Mouse (Mus musculus): ENCODE measurements around the gene Vps37d. TPM values are rescaled to one million over a fixed set of nuclear protein-coding genes. Genes with fewer than 3 reads are reported as not detected.

Vps37d gene
- polyA plus RNA-seq, 1 experiment from 2014 or later: 15.1 TPM

DNA sequence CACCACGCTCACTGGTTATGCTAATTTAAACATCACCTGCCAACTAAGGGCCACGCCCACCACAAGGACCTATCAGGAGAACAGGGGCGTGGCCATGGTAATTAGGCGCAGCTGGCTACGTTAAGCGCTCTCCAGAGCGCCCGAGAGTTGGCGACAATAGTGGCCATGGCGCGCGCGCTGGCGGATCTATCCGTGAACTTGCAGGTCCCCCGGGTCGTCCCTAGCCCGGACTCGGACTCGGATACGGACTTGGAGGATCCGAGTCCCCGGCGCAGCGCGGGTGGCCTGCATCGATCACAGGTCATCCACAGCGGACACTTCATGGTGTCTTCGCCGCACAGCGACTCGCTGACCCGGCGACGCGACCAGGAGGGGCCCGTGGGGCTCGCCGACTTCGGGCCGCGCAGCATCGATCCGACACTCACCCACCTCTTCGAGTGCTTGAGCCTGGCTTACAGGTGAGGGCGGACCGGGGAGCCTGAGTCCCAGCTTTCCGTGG lies 28.7 kb upstream of the Vps37d start:
- Histone ChIP-seq H3K4me1 (peaks cover 17% of the 10 kb centered on the region), H3K9me3 (no peaks in the 10 kb centered on the region), H3K9ac (peak overlapping the region; percentile 76), H3K4me3 (peak overlapping the region; percentile 56), H3K4me2 (replicated peaks) (peak overlapping the region; percentile 98), H3K27me3 (peaks cover 55% of the 10 kb centered on the region), H3K27ac (no peak overlapping the region), H3K36me3 (no peaks in the 10 kb centered on the region)
- under 1% methylated on average over 48 of the region's 48 CpGs for WGBS
- ATAC-seq (ENCODE audit: low FRiP score, low read depth): peak; percentile 84

- Histone ChIP-seq H3K4me3 (no peak overlapping the region), H3K9ac (no peak overlapping the region), H3K27me3 (peaks cover 44% of the 10 kb centered on the region), H3K9me3 (no peaks in the 10 kb centered on the region), H3K36me3 (no peaks in the 10 kb centered on the region), H3K4me2 (replicated peaks) (no peak overlapping the region), H3K4me1 (peaks cover 17% of the 10 kb centered on the region), H3K27ac (no peak overlapping the region)
- no peak for ATAC-seq (ENCODE audit: low FRiP score, low read depth)
- 66% methylated on average over 11 of the region's 11 CpGs for WGBS
These were observed 26.1 kb upstream of the Vps37d start for GRCm38 (mm10) chr5:135103999-135104660.

DNA sequence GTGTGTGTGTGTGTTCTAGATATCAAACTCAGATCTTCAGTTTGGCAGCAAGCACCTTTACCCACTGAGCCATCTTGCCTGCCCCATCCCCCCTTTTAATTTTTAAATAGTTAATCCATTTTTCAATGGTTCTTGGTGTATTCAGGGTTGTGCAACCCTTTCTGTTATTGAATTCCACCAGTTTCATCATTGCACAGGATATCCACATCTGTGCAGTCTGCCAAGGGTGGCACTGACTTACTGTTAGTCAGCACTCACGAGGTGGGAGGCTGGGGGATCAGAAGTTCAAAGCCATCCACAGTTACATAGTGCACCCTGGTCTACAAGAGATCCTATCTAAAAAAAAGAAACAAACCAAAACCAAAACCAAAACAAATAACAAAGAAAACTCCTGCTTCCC lies 22.9 kb upstream of the Vps37d start:
- Histone ChIP-seq H3K4me3 (no peak overlapping the region), H3K36me3 (no peaks in the 10 kb centered on the region), H3K9me3 (no peaks in the 10 kb centered on the region), H3K27me3 (peaks cover 16% of the 10 kb centered on the region), H3K4me2 (replicated peaks) (no peak overlapping the region), H3K4me1 (no peaks in the 10 kb centered on the region), H3K9ac (no peak overlapping the region), H3K27ac (no peak overlapping the region)
- 75% methylated on average over 1 of the region's 1 CpGs for WGBS
- ATAC-seq (ENCODE audit: low FRiP score, low read depth): no peak

GRCm38 (mm10) chr5:135089653-135090052 lies 11.6 kb upstream of the Vps37d start, which contains the start of gene Mlxipl:
Gene Mlxipl (plus strand): TSS chr5:135089890.
- no peak for ATAC-seq (ENCODE audit: low FRiP score, low read depth)
- Histone ChIP-seq H3K4me3 (peak within 1 kb of the TSS; percentile 33), H3K9me3 (peaks cover 6% of the 10 kb centered on the region), H3K4me1 (peaks cover 5% of the 10 kb centered on the region), H3K9ac (peak within 1 kb of the TSS; percentile 56), H3K27me3 (peaks cover 60% of the 10 kb centered on the region), H3K27ac (no peak within 1 kb of the TSS), H3K36me3 (no peaks in the 10 kb centered on the region), H3K4me2 (replicated peaks) (peak within 1 kb of the TSS; percentile 61)
- 1% methylated on average over 38 of the region's 39 CpGs for WGBS

DNA sequence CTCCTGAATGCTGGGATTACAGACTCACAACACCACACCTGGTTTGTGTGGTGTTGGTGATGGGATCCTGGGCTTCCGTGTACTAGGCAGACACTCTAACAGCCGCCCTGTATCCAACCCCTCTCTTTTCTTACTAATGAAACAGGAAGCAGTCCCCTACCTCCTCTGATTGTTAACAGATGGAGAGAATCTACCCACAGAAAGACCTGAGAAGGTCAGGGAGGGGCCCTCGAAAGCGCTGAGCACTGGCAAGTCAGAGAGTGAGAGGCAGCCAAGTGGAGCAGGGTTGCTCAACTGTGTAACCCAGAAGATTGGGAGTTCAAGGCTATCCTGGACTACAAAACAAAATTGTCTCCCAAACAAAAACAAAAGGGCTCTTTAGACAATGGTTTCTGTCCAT lies 8.8 kb upstream of the Vps37d start:
- Histone ChIP-seq H3K4me3 (no peak overlapping the region), H3K9ac (no peak overlapping the region), H3K4me1 (peaks cover 5% of the 10 kb centered on the region), H3K27me3 (peaks cover 41% of the 10 kb centered on the region), H3K4me2 (replicated peaks) (no peak overlapping the region), H3K27ac (no peak overlapping the region), H3K36me3 (no peaks in the 10 kb centered on the region), H3K9me3 (peaks cover 6% of the 10 kb centered on the region)
- no peak for ATAC-seq (ENCODE audit: low FRiP score, low read depth)
- 19% methylated on average over 4 of the region's 4 CpGs for WGBS

DNA sequence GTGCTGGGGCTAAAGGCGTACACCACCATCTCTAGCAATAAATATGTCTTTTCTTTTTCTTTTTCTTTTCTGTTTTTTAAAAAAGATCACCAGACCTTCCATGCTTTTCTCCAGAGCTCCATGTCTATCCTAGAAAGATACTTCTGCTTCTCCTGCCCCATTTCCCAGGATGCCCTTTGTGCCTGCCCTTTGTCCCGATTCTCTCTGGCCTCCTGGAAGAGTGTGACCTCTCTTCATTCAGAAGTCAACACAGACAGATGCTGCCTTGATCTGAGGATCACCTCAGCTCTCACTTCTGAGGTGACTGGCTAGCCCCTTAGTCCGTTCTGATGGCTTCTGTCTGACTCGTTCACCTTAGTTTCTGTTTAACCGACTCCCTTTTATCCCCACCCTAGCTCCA lies 2.5 kb upstream of the Vps37d start:
- ATAC-seq (ENCODE audit: low FRiP score, low read depth): no peak
- H3K9me3 ChIP-seq: no peaks in the 10 kb centered on the region
- H3K4me1 ChIP-seq: peaks cover 12% of the 10 kb centered on the region
- no peak overlapping the region for H3K27ac ChIP-seq
- peaks cover 9% of the 10 kb centered on the region for H3K36me3 ChIP-seq
- WGBS: 85% methylated on average over 5 of the region's 5 CpGs
- H3K4me3 ChIP-seq: no peak overlapping the region
- H3K4me2 ChIP-seq (replicated peaks): no peak overlapping the region
- H3K9ac ChIP-seq: no peak overlapping the region
- peaks cover 7% of the 10 kb centered on the region; the same call in 1 of the 2 replicates for H3K27me3 ChIP-seq

- no peaks in the 10 kb centered on the region for H3K9me3 ChIP-seq
- no peak overlapping the region for H3K4me2 ChIP-seq (replicated peaks)
- WGBS: 98% methylated on average over 2 of the region's 2 CpGs
- no peak overlapping the region for H3K9ac ChIP-seq
- peaks cover 12% of the 10 kb centered on the region for H3K4me1 ChIP-seq
- H3K27me3 ChIP-seq: peaks cover 7% of the 10 kb centered on the region; the same call in 1 of the 2 replicates
- no peak overlapping the region for H3K4me3 ChIP-seq
- no peak overlapping the region for H3K27ac ChIP-seq
- ATAC-seq (ENCODE audit: low FRiP score, low read depth): no peak
- peaks cover 13% of the 10 kb centered on the region for H3K36me3 ChIP-seq
These were observed 1.5 kb upstream of the Vps37d start for GRCm38 (mm10) chr5:135079578-135079977.

- peak overlapping the region; percentile 95 for H3K4me3 ChIP-seq
- peak overlapping the region; percentile 98; the same call in 1 of the 2 replicates for H3K9ac ChIP-seq
- peaks cover 21% of the 10 kb centered on the region for H3K4me1 ChIP-seq
- H3K9me3 ChIP-seq: no peaks in the 10 kb centered on the region
- H3K36me3 ChIP-seq: peaks cover 24% of the 10 kb centered on the region
- WGBS: 2% methylated on average over 11 of the region's 11 CpGs
- peak; percentile 68 for ATAC-seq (ENCODE audit: low FRiP score, low read depth)
- peak overlapping the region; percentile 76 for H3K4me2 ChIP-seq (replicated peaks)
- H3K27ac ChIP-seq: no peak overlapping the region
- peaks cover 7% of the 10 kb centered on the region; the same call in 1 of the 2 replicates for H3K27me3 ChIP-seq
These were observed 380 bp upstream of the Vps37d start for GRCm38 (mm10) chr5:135078482-135078810.

- H3K9me3 ChIP-seq: no peaks in the 10 kb centered on the region
- H3K4me3 ChIP-seq: peak overlapping the region; percentile 95
- peaks cover 24% of the 10 kb centered on the region for H3K4me1 ChIP-seq
- WGBS: 16% methylated on average over 14 of the region's 14 CpGs
- H3K36me3 ChIP-seq: peaks cover 38% of the 10 kb centered on the region
- H3K27me3 ChIP-seq: peaks cover 7% of the 10 kb centered on the region; the same call in 1 of the 2 replicates
- peak overlapping the region; percentile 98 for H3K9ac ChIP-seq
- ATAC-seq (ENCODE audit: low FRiP score, low read depth): peak; percentile 21; the same call in 1 of the 2 replicates
- peak overlapping the region; percentile 76 for H3K4me2 ChIP-seq (replicated peaks)
- peak overlapping the region; percentile 83 for H3K27ac ChIP-seq
These were observed 1.0 kb downstream of the Vps37d start for GRCm38 (mm10) chr5:135076931-135077505.

DNA sequence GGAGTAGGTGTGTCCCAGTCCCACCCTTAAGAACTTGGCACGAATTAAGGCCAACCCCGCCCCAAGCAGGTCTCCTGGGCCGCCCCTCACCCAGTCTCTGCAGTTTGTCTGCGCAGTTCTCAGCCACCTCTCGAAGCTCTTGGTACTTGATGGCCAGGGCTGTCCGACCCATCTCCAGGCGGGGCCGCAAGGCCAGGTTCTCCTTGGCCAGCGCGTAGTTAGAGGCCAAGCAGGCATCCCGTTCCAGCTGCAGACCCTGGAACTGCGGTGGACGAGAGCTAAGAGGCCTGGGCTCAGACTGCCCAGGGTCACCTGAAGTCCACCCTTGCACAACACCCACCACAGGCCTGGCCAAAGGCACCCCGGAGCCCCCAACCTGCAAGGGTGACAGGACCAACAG lies 1.7 kb downstream of the Vps37d start:
- 87% methylated on average over 14 of the region's 14 CpGs for WGBS
- no peak for ATAC-seq (ENCODE audit: low FRiP score, low read depth)
- no peak overlapping the region for H3K27ac ChIP-seq

GRCm38 (mm10) chr5:135075655-135076054 lies 2.4 kb downstream of the Vps37d start:
- WGBS: 72% methylated on average over 4 of the region's 4 CpGs

More for the DNA sequence above, 1.7 kb downstream of the Vps37d start:
- Histone ChIP-seq H3K27me3 (peaks cover 7% of the 10 kb centered on the region; the same call in 1 of the 2 replicates), H3K9me3 (no peaks in the 10 kb centered on the region), H3K4me3 (peak overlapping the region; percentile 95; the same call in 1 of the 2 replicates), H3K9ac (no peak overlapping the region), H3K36me3 (peaks cover 45% of the 10 kb centered on the region), H3K4me1 (peaks cover 24% of the 10 kb centered on the region), H3K4me2 (replicated peaks) (peak overlapping the region; percentile 76)

DNA sequence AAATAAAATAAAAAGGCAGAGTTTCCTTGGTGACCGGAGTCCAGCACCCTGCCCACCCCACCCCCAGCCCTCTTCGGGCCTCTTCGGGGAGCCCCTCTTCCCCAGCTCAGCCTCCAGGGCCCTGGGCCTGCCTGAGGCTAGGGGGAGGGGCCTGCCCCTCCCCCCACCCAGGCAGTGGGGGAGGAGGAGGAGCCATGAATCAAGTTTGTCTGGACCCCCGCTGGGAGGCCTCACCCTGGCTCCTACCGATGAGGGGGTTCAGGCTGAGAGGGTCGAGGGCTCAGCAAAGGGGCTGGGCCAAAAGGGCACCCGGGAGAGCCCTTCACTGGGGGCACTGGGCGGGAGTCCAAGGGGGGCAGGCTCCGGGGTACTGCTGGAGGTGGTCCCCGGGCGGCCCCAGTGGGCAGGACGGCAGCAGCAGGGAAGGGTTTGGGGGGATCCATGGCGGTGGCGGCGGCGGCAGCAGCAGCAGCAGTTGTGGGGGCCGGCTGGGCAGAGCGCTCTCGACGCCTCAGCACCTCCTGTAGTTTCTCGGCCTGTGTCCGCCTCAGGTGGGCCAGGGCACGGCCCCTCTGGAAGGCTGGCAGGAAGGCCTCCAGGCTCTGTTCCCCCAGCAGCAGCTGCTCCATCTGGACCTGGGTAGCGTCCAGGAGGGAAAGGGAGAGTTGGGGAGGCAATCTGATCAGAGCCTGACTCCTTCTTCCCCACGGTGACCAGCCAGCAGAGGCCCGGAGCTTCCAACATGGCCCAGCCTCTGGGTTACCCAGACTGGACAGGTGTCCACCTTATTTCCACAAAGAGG lies 4.5 kb downstream of the Vps37d start:
- ATAC-seq (ENCODE audit: low FRiP score, low read depth): no peak
- 21% methylated on average over 25 of the region's 26 CpGs for WGBS
- H3K4me1 ChIP-seq: peaks cover 24% of the 10 kb centered on the region
- H3K4me2 ChIP-seq (replicated peaks): peak overlapping the region; percentile 32
- H3K9ac ChIP-seq: peak overlapping the region; percentile 54
- H3K4me3 ChIP-seq: no peak overlapping the region
- H3K9me3 ChIP-seq: no peaks in the 10 kb centered on the region
- no peak overlapping the region for H3K27ac ChIP-seq
- peaks cover 48% of the 10 kb centered on the region for H3K36me3 ChIP-seq
- H3K27me3 ChIP-seq: no peaks in the 10 kb centered on the region

More at GRCm38 (mm10) chr5:135075655-135076054, 2.4 kb downstream of the Vps37d start:
- Histone ChIP-seq H3K4me2 (replicated peaks) (no peak overlapping the region), H3K4me1 (peaks cover 24% of the 10 kb centered on the region), H3K27me3 (peaks cover 7% of the 10 kb centered on the region; the same call in 1 of the 2 replicates), H3K27ac (no peak overlapping the region), H3K9ac (no peak overlapping the region), H3K4me3 (no peak overlapping the region), H3K9me3 (no peaks in the 10 kb centered on the region), H3K36me3 (peaks cover 48% of the 10 kb centered on the region)
- no peak for ATAC-seq (ENCODE audit: low FRiP score, low read depth)

Data from limb, embryonic 13.5 days (tissue).